In the genomic region with DNA sequence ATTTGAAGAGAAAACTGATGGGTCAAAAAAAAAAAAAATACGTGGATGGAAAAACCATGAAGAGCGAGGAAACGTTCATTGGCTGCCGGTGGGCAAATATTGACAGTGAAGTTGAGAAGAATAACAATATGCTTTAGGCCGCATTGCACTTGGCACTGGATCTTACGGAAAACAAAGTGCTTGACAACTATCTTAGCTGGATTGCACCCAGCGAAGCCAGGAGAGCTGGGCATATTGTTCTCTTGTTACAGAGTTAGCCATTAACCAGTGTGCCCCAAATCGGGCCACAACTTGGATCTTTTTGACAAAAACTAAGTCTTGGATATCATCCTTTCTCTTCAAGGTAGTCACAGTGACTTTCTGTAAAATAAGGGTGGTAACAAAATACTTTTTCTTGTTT, we compare ENCODE assay signal across 25 mouse cellular contexts.
DNase-seq lines count a peak whose midpoint lies in the region; ATAC-seq and TF ChIP-seq lines count a peak whose summit lies in the region.
"Had no signal": no experiment of that assay in that cellular context is flagged by ENCODE, and none has a peak within 500 bp of the region (broad histone marks: within the 10 kb centered on the region; RNA-seq: fewer than 3 reads in every experiment).

No protein-coding gene starts in this region.

- H3K4me1 ChIP-seq in kidney, adult 2 months (ENCODE audit: control insufficient read depth, insufficient read depth, low read length) = peaks cover 11% of the 10 kb centered on the region
- peaks cover 16% of the 10 kb centered on the region for H3K4me1 ChIP-seq in liver, postnatal 0 days (ENCODE audit: insufficient read depth)
- H3K4me1 ChIP-seq: embryonic facial prominence, embryonic 12.5 days had no signal

- H3K36me3 ChIP-seq in kidney, adult 2 months (ENCODE audit: control insufficient read depth, insufficient read depth, low read length) = no peaks in the 10 kb centered on the region
- H3K36me3 ChIP-seq in liver, postnatal 0 days (replicated peaks; ENCODE audit: insufficient read depth, low read length) = no peaks in the 10 kb centered on the region
- H3K36me3 ChIP-seq: embryonic facial prominence, embryonic 10.5 days; embryonic facial prominence, embryonic 12.5 days; forebrain, embryonic 15.5 days; G1E had no signal

- H3K4me2 ChIP-seq in liver, postnatal 0 days (ENCODE audit: low read depth, low read length) = 0 out of 2 replicates have a peak overlapping the region, but pooled peaks have one; percentile 22
- H3K4me2 ChIP-seq: embryonic facial prominence, embryonic 12.5 days; forebrain, embryonic 13.5 days; forebrain, embryonic 15.5 days had no signal

- TF ChIP-seq CTCF in kidney, adult 2 months (conservative IDR thresholded peaks at IDR 0.05; ENCODE audit: insufficient read depth, insufficient read length, low read depth, low read length) = no peak
- TF ChIP-seq CTCF in liver, postnatal 0 days (IDR thresholded peaks at IDR 0.05; ENCODE audit: low read depth) = no peak

- no peak overlapping the region for H3K4me3 ChIP-seq in kidney, adult 2 months (ENCODE audit: insufficient read depth, low read depth, low read length)
- H3K4me3 ChIP-seq in liver, postnatal 0 days (ENCODE audit: low read depth, low read length) = no peak overlapping the region
- H3K4me3 ChIP-seq: embryonic facial prominence, embryonic 10.5 days; embryonic facial prominence, embryonic 12.5 days; forebrain, embryonic 13.5 days; forebrain, embryonic 15.5 days had no signal

- H3K27ac ChIP-seq in kidney, adult 2 months (ENCODE audit: insufficient read depth, low read depth, low read length) = no peak overlapping the region
- peak overlapping the region; percentile 68 for H3K27ac ChIP-seq in liver, postnatal 0 days (ENCODE audit: low read depth)
- H3K27ac ChIP-seq: embryonic facial prominence, embryonic 10.5 days; embryonic facial prominence, embryonic 12.5 days; forebrain, embryonic 13.5 days; forebrain, embryonic 15.5 days had no signal

- no peaks in the 10 kb centered on the region for H3K27me3 ChIP-seq in kidney, adult 2 months (replicated peaks; ENCODE audit: control insufficient read depth, insufficient read depth, low read length)
- no peaks in the 10 kb centered on the region for H3K27me3 ChIP-seq in liver, postnatal 0 days (ENCODE audit: insufficient read depth, low read length)
- H3K27me3 ChIP-seq: CH12.LX; embryonic facial prominence, embryonic 12.5 days; forebrain, embryonic 13.5 days; forebrain, embryonic 15.5 days; Patski had no signal

- no peak for TF ChIP-seq EP300 in liver, postnatal 0 days (IDR thresholded peaks at IDR 0.05; ENCODE audit: low read depth)

- peaks cover 3% of the 10 kb centered on the region; the same call in 1 of the 2 replicates for H3K9me3 ChIP-seq in liver, postnatal 0 days (ENCODE audit: low read length)
- H3K9me3 ChIP-seq: embryonic facial prominence, embryonic 10.5 days; embryonic facial prominence, embryonic 12.5 days; forebrain, embryonic 13.5 days; forebrain, embryonic 15.5 days; G1E had no signal

- peak; percentile 19 for DNase-seq in cerebellum, adult 11-12 months
- DNase-seq in cerebellum, postnatal 36 days = no peak
- DNase-seq in kidney, adult 2 months = peak; percentile 53
- DNase-seq in kidney, postnatal 10 days = no peak
- DNase-seq in liver, postnatal 0 days = no peak
- DNase-seq in liver = no peak
- peak; percentile 23 for DNase-seq in lung, postnatal 36 days
- no peak for DNase-seq in lung, postnatal 25 days (ENCODE audit: low spot score)
- DNase-seq: adrenal gland, adult 8-10 months; adrenal gland, postnatal 14 days; adrenal gland, postnatal 36 days; B cell, adult 2 months; cerebellum, adult 18-20 months; cerebellum, adult 8-10 months; cerebellum, postnatal 14 days; forebrain, postnatal 0 days had no signal

- ATAC-seq in liver, postnatal 0 days = no peak
- ATAC-seq: activated CD4-positive, CD25-positive, alpha-beta regulatory T cell, adult 4 months; CD4-positive, CD25-positive, alpha-beta regulatory T cell, adult 4 months; forebrain, embryonic 13.5 days; forebrain, embryonic 15.5 days; forebrain, postnatal 0 days; Patski had no signal

- TF ChIP-seq POLR2A in kidney, adult 2 months (IDR thresholded peaks at IDR 0.05; ENCODE audit: low read depth, low read length) = no peak

- H3K9ac ChIP-seq in liver, postnatal 0 days (replicated peaks) = no peak overlapping the region
- H3K9ac ChIP-seq: embryonic facial prominence, embryonic 12.5 days; forebrain, embryonic 13.5 days; forebrain, embryonic 15.5 days; forebrain, postnatal 0 days had no signal

- WGBS in kidney, adult 2 months = 65% methylated on average over 8 of the region's 8 CpGs
- 62% methylated on average over 8 of the region's 8 CpGs for whole genome bisulfite sequencing in liver, postnatal 0 days (ENCODE audit: insufficient replicate concordance)

Comparison
In these comparisons a context has a peak if more than half of its experiments do, and no peak if none do; other contexts are left out.
1. DNase-seq: peak in cerebellum, adult 11-12 months (single experiment), kidney, adult 2 months (single experiment) and lung, postnatal 36 days (single experiment); none in cerebellum, postnatal 36 days (0 of 2), kidney, postnatal 10 days (single experiment), liver, postnatal 0 days (single experiment), liver (single experiment) and lung, postnatal 25 days (single experiment).